Mouse (Mus musculus) G1E-ER4 (cell line): Measurements from ENCODE around the gene Trpm3. TPM values are rescaled to one million over a fixed set of nuclear protein-coding genes. Genes with fewer than 3 reads are reported as not detected.

Experiments used
- GATA1 ChIP-seq: IDR thresholded peaks from one replicate; pipeline ENCODE4 v1.8.0; 2012; ENCODE audit warnings: low read length, inconsistent platforms
- polyA plus RNA-seq: library from polyadenylated mRNA; stranded (reverse); fragments of >175 nt; gene quantifications from 2 replicates; pipeline ENCODE4 v1.2.3, GENCODE M21; 2012

Trpm3 gene
- polyA plus RNA-seq, 1 experiment: not detected

- TF ChIP-seq GATA1: no peak
These were observed 279.4 kb downstream of the Trpm3 start for GRCm38 (mm10) chr19:22418239-22418638.

GRCm38 (mm10) chr19:22437207-22437606 lies 298.4 kb downstream of the Trpm3 start:
- no peak for TF ChIP-seq GATA1

- no peak for TF ChIP-seq GATA1
These were observed 308.8 kb downstream of the Trpm3 start for GRCm38 (mm10) chr19:22447418-22448339.

- no peak for TF ChIP-seq GATA1
These were observed 309.8 kb downstream of the Trpm3 start for GRCm38 (mm10) chr19:22448340-22449288.

- TF ChIP-seq GATA1: no peak
These were observed 312.4 kb downstream of the Trpm3 start for GRCm38 (mm10) chr19:22451290-22451689.

- no peak for TF ChIP-seq GATA1
These were observed 318.1 kb downstream of the Trpm3 start for GRCm38 (mm10) chr19:22456935-22457334.

GRCm38 (mm10) chr19:22462043-22462442 lies 323.2 kb downstream of the Trpm3 start:
- TF ChIP-seq GATA1: no peak

GRCm38 (mm10) chr19:22463506-22463905 lies 324.7 kb downstream of the Trpm3 start:
- no peak for TF ChIP-seq GATA1

- no peak for TF ChIP-seq GATA1
These were observed 330.8 kb downstream of the Trpm3 start for GRCm38 (mm10) chr19:22469608-22470007.

- no peak for TF ChIP-seq GATA1
These were observed 334.3 kb downstream of the Trpm3 start for GRCm38 (mm10) chr19:22473030-22473712.

GRCm38 (mm10) chr19:22478295-22478989 lies 339.6 kb downstream of the Trpm3 start:
- no peak for TF ChIP-seq GATA1

GRCm38 (mm10) chr19:22503469-22503868 lies 364.6 kb downstream of the Trpm3 start:
- no peak for TF ChIP-seq GATA1

GRCm38 (mm10) chr19:22518508-22518907 lies 379.7 kb downstream of the Trpm3 start:
- TF ChIP-seq GATA1: no peak

GRCm38 (mm10) chr19:22527944-22528343 lies 389.1 kb downstream of the Trpm3 start:
- TF ChIP-seq GATA1: no peak
